Mouse (Mus musculus) T-helper 2 cell (primary cell): ENCODE results near the gene Cdk5r1.

ENCODE experiments used
- in situ Hi-C: fragments of 300-600 bp; cut with MboI, MseI; formaldehyde crosslinking; loops from one replicate; pipeline ENCODE4 v1.15.1; 2025; ENCODE audit warnings: high pct_unique_total_duplicates

Cdk5r1 gene

GRCm38 (mm10) chr11:80503281-80503680 is 26.5 kb downstream of the Cdk5r1 start:
- in situ Hi-C loops, result loop anchor here (10.0 kb wide), 1 partner anchor 282 kb away; the partner anchor contains the start of gene Myo1d

- in situ Hi-C loops, result loop anchor here (10.0 kb wide), 1 partner anchor 281 kb away; the partner anchor contains the start of gene Myo1d
Measured at GRCm38 (mm10) chr11:80503726-80504452, 27.1 kb downstream of the Cdk5r1 start.

DNA sequence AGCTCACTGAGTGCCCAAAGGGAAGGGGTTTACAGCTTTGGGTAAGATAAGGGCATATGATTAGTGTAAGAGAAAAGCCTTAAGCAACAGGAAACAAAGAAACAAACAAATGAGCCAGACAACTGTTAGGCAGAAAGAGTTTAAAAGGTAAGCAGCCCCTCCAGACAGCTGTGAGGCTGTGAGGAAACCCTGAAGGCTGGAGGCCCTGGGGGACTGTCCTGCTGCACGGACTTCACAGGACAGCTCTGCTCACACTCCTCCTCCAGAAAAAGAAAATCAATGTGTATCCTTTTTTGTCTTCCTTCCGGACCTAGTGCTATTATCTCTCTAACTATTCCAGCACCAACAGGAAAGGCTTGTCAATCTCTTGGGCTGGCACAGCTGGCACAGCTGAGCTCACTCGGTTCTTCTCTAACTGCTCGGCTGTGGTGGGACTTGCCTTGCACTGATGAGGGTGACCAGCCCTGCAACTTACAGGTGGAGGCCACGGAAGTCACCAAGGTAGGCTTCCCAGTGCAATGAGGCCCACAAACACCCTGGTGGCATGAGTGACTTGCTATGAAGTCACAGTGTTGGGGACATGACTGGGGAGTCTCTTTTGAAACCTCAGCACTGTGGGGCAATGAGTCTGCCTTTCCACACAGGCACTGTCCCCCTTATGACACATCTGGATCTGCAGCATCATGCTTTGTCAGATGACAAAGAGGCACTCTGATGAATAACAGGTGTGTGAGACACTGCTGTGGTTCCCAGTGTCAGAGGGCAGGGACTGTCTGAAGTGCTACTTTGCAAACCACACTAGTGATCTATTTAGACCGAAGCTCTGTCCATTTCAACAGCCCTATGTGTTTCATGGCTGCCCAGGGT is 27.9 kb downstream of the Cdk5r1 start:
- in situ Hi-C loops, result loop anchor here (10.0 kb wide), 1 partner anchor 280 kb away; the partner anchor contains the start of gene Myo1d

DNA sequence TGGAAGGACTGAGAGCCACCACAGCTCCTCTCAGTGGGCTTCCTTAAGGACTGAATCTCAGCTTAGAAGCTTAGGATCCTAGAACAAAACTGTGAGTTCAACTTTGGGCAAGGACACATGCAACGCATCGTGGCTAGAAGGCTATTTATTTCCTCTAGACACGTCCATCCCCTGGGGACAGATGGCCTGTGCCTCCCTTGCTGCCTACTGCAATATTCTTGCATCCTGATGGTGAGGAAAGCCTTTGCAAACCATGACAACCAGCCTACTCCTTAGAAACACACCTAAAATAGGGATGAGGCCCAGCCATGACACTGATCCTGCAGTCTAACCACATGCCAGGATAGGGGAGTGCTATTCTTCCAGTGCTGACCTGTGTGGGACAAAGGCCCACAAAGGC is 28.8 kb downstream of the Cdk5r1 start:
- in situ Hi-C loops, result loop anchor here (10.0 kb wide), 1 partner anchor 279 kb away; the partner anchor contains the start of gene Myo1d

DNA sequence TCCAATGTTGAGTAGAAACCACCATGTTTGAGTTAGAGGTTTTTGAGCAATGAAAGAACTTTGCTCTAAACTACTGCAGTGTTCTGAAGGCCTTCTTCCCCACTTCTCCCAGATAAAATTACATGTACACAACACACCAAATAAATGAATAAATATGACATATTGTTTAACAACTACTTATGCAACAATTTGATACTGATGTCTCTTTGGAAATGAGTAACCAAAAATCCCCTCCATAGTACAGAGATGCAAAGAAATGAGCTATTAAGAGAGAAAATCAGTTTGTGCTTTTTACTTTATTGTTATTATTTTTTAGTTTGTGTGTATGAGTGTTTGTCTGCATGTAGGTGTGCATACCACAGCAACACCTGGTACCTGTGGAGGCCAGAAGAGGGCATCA is 29.7 kb downstream of the Cdk5r1 start:
- in situ Hi-C loops, result loop anchor here (10.0 kb wide), 1 partner anchor 278 kb away; the partner anchor contains the start of gene Myo1d

- in situ Hi-C loops, result loop anchor here (10.0 kb wide), 1 partner anchor 277 kb away; the partner anchor contains the start of gene Myo1d
Measured at GRCm38 (mm10) chr11:80507791-80508190, 31.0 kb downstream of the Cdk5r1 start.

DNA sequence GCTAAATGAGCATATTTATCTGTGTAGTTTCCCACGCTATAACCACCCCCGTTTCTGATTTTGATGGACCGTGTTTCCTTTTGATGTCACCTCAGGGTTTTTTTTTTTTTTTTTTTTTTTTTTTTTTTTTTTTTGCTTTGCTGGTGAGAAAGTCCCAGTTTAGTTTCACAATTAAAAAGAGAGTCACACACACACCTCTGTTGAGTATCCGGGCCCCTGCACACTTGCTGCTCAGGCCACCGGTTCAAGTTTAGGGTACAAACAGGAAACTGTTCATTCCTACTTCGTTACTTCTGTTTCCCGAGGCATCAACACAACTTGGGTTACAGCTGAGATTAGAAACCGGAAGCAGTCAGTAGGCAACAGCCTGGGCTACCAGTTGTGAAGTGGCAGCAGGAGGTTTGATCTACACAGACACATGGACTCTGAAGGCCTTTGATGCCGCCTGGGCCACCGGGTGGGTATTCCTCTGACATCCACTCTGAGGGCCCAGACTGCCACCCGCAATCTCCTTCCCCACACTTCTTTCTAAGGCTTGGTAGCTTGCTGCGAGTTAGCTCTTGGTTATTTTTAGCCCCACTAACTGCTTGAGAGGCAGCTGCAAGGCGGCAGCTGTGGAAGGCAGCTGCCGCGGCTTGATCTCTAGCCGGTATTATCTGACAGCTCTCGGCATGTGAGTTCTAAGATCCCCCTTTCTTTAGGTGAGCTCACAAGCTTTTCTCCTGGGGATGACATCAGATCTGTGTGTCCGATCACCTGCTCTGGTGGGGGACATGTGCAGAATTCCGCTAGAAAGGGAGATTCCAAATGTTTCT is 31.7 kb downstream of the Cdk5r1 start:
- in situ Hi-C loops, result loop anchor here (10.0 kb wide), 1 partner anchor 276 kb away; the partner anchor contains the start of gene Myo1d

- in situ Hi-C loops, result loop anchor here (10.0 kb wide), 1 partner anchor 276 kb away; the partner anchor contains the start of gene Myo1d
Measured at GRCm38 (mm10) chr11:80509176-80509506, 32.3 kb downstream of the Cdk5r1 start.

DNA sequence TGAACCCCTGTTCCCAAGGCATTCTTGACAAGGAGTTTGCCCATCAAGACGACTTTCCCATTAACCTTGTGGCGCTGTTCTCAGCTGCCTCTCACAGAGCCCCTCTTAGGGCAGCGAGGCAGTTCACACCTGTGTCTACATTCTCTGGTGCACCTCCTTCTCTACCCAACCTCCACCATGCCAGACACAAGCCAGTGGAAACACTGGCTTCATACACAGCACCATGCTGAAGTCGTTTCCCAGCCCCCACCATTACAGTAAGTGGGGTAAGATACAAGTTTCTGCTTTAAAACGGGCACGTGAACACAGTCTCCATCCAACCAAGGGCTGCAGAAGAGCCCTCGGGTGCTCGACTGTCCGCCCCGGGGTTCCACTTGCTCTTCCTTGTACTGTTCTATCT is 33.3 kb downstream of the Cdk5r1 start:
- in situ Hi-C loops, result no loop called here

- in situ Hi-C loops, result no loop called here
Measured at GRCm38 (mm10) chr11:80512313-80513056, 35.7 kb downstream of the Cdk5r1 start.

- in situ Hi-C loops, result no loop called here
Measured at GRCm38 (mm10) chr11:80513796-80514195, 37.0 kb downstream of the Cdk5r1 start.

GRCm38 (mm10) chr11:80515346-80515745 is 38.5 kb downstream of the Cdk5r1 start:
- in situ Hi-C loops, result no loop called here

DNA sequence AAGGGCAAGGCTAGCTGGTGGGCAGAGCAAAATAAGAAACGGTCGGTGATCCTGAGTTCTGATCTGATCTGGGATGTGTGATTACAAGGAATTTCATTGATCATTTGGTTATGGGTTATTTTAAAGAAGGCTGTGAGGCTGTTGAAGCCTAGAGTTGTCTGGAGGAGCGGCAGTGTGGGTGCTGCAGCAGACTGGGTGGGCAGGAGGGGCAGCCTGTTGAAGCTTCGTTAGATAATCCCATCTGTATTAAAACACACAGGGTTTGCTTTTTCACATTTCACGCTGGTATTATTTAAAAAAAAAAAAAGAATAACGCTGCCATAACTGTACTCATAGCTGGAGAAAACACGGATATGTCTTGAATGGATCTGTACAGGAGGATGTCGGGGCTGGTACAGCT is 39.1 kb downstream of the Cdk5r1 start:
- in situ Hi-C loops, result no loop called here

GRCm38 (mm10) chr11:80518421-80519367 is 41.9 kb downstream of the Cdk5r1 start:
- in situ Hi-C loops, result no loop called here

DNA sequence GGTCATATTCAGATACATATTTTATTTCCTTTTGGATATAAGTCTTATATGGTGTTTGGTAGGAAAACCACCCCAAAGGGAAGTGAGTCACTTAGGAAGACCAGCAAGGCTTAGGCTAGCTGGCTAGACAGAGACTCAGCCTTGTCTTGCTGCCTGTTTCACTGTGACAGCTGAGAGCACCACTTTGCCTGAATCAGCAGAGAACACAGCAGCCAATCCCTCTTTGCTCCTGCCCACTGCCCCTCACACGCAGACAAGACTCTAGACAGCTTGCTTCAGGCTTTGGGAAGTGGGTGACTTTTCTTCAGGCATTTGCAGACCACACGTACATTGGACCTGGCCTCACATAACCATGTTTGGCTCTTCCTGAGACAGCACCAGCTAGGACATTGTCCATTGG is 44.3 kb downstream of the Cdk5r1 start:
- in situ Hi-C loops, result no loop called here

GRCm38 (mm10) chr11:80522852-80523251 is 46.0 kb downstream of the Cdk5r1 start:
- in situ Hi-C loops, result no loop called here

DNA sequence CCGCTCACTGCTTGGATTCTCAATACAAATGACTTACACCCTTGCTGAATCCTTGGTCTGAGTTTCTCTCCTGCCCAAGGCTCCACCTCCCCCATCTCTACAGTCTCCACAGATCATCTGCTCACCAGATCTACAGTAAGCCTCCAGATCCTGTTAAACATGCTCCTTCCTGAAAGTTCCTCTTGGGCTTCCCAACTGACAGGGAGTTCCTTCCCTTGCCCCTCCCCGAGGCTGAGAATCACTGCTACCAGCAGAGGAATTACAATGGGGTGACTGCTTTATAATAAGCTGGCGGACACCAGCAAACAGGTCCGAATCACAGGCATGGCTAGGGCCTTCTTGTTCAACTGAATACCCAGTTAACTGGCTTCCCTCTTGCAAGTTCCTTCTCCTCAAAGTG is 46.6 kb downstream of the Cdk5r1 start:
- in situ Hi-C loops, result no loop called here

- in situ Hi-C loops, result no loop called here
Measured at GRCm38 (mm10) chr11:80524213-80524612, 47.4 kb downstream of the Cdk5r1 start.

- in situ Hi-C loops, result no loop called here
Measured at GRCm38 (mm10) chr11:80527697-80528096, 50.9 kb downstream of the Cdk5r1 start.

GRCm38 (mm10) chr11:80529149-80529548 is 52.3 kb downstream of the Cdk5r1 start:
- in situ Hi-C loops, result no loop called here
